Mouse (Mus musculus) small intestine, adult 2 months (tissue): ENCODE results near the gene Cdkn1b. TPM values are rescaled to one million over a fixed set of nuclear protein-coding genes. Genes with fewer than 3 reads are reported as not detected.

ENCODE experiments used
- H3K27ac ChIP-seq: fragments of 200-500 bp; 2 replicates; pipeline ENCODE4 v1.5.1; 2012; ENCODE audit warnings: low read depth, low read length, control low read depth, inconsistent platforms; ENCODE audit not compliant: insufficient read depth
- H3K27me3 ChIP-seq: fragments of 200-500 bp; 2 replicates; pipeline ENCODE4 v1.6.1; 2012; ENCODE audit warnings: mild to moderate bottlenecking, moderate library complexity, low read length, inconsistent platforms; ENCODE audit not compliant: control insufficient read depth, insufficient read depth
- H3K36me3 ChIP-seq: fragments of 200-500 bp; 2 replicates; pipeline ENCODE4 v1.6.1; 2012; ENCODE audit warnings: mild to moderate bottlenecking, low read length, control low read depth, inconsistent platforms; ENCODE audit not compliant: control insufficient read depth, insufficient read depth
- H3K4me1 ChIP-seq: fragments of 200-500 bp; 2 replicates; pipeline ENCODE4 v1.6.1; 2012; ENCODE audit warnings: low read length, inconsistent platforms, mixed read lengths; ENCODE audit not compliant: control insufficient read depth, insufficient read depth, insufficient read length
- H3K4me3 ChIP-seq: fragments of 200-500 bp; 2 replicates; pipeline ENCODE4 v1.5.1; 2012; ENCODE audit warnings: low read depth, mild to moderate bottlenecking, control low read depth, inconsistent platforms, low read length, moderate library complexity
- CTCF ChIP-seq: fragments of 200-500 bp; IDR thresholded peaks from 2 replicates; pipeline ENCODE4 v1.5.1; 2012; ENCODE audit warnings: low read depth, mild to moderate bottlenecking, control low read depth, inconsistent platforms, low read length, moderate library complexity, mixed read lengths; ENCODE audit not compliant: insufficient replicate concordance, insufficient read length; ENCODE audit errors: extremely low read depth
- POLR2A ChIP-seq: fragments of 200-500 bp; IDR thresholded peaks from 2 replicates; pipeline ENCODE4 v1.6.1; 2012; ENCODE audit warnings: low read depth, mild to moderate bottlenecking, control low read depth, inconsistent platforms, low read length, moderate library complexity
- WGBS: fragments of 180-500 bp; shearing (Covaris S2); methylation state at CpG from one replicate; pipeline ENCODE4 v1.1.7; 2018; 5-methylcytosine and 5-hydroxymethylcytosine counted together
- polyA plus RNA-seq: library from polyadenylated mRNA; depleted of rRNA; stranded (reverse); fragments of >200 nt; gene quantifications from 2 replicates; pipeline ENCODE4 v1.2.3, GENCODE M21; 2012

Cdkn1b gene
- polyA plus RNA-seq, 1 experiment, result 16.3 TPM

DNA sequence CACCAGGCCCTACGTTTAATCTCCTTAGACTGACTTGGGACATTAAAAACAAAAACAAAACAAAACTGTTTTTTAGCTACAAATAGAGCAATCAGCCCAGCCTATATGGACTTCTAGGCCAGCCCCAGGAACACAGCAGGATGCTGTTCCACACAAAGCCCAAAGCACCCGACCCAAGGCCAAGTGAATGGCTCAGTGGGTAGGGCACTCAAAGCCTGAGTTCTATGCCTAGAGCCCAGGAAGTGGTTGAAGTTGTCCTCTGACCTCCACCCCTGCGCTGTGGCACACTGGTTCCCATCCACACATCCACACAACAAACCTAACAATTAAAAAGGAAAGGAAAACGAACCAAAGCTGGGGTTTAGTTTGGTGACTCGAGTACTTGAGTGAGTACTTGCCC is 41.1 kb downstream of the Cdkn1b start:
- TF ChIP-seq CTCF, result no peak
- no peak for TF ChIP-seq POLR2A

DNA sequence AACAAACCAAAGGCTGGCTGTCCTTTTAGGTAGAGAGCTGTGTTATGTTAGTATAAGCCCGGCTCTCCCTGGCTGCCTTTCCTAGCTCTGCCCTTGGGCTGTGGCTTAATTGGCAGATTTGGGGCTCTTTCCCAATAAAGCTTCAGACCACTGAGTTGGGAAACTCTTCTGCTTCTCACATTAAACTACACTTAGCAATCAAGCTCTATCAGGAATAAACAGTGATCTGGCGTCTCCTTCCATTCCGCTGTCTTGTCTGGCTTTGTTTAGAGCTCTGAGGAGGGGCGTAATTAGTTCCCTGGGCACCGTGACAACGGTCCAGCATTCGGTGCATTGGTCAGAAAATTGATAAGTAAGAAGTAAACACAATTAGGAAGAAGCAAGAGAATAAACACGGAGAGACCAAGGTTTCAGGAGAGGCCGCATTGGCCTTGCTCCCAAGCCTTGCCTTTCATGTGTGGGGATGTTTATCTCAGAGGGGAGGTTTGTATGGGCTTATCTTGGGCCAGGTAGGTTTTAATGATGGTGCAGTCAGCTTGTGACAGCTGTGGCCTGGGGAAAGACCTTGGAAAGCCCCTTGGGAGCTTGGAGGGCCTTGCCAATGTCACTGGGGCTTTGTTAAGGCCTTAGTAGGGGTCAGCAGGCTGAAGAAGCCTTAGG is 41.8 kb downstream of the Cdkn1b start:
- 56% methylated on average over 9 of the region's 9 CpGs for WGBS
- H3K4me1 ChIP-seq, result no peaks in the 10 kb centered on the region
- TF ChIP-seq POLR2A, result no peak
- TF ChIP-seq CTCF, result no peak
- H3K27ac ChIP-seq, result no peak overlapping the region
- H3K36me3 ChIP-seq, result no peaks in the 10 kb centered on the region
- no peak overlapping the region for H3K4me3 ChIP-seq
- no peaks in the 10 kb centered on the region for H3K27me3 ChIP-seq

More for the DNA sequence above, 41.1 kb downstream of the Cdkn1b start:
- no peak overlapping the region for H3K4me3 ChIP-seq
- 77% methylated on average over 5 of the region's 5 CpGs for WGBS
- H3K27ac ChIP-seq, result no peak overlapping the region
- H3K27me3 ChIP-seq, result no peaks in the 10 kb centered on the region
- H3K4me1 ChIP-seq, result no peaks in the 10 kb centered on the region
- no peaks in the 10 kb centered on the region for H3K36me3 ChIP-seq

DNA sequence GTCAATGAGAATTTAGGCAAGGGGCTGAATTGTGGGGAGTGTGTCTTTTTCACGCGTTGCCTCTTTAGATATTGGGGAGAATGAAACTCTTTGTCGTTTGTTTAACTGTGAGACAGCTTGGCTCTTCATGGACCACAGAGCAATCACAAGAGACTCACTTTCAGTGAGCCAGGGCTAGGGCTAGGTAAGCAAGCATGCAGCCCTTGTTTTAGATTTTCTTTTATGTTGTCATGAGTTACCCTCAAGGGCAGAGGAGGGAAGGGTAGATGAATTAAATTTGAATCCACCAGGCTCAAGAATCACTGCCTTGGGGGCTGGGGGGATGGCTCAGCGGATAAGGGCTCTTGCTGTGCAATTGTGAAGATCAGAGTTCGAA is 42.3 kb downstream of the Cdkn1b start:
- TF ChIP-seq CTCF (no peak), POLR2A (no peak)

DNA sequence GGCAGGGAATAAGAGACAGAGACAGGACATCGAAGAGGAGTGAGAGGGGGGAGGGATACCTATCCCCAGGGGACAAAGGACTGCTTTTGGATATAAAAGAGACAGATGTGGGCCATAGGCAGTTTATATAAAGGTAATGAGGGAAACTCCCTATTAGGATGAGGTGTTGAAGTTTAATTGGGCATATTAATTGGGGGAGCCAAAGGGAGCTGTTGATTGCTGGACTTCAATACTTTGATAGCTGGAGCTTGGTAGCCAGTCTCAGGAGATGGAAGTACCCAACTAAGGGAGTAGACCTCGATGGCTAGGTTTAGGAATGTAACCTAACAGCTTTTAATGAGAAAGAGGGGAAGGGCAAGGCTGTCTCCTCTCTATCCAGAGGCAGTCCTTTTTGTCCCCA is 43.7 kb downstream of the Cdkn1b start:
- WGBS, result 68% methylated on average over 2 of the region's 2 CpGs
- TF ChIP-seq CTCF (no peak), POLR2A (no peak)
- H3K27ac ChIP-seq, result no peak overlapping the region
- H3K27me3 ChIP-seq, result no peaks in the 10 kb centered on the region
- H3K4me1 ChIP-seq, result no peaks in the 10 kb centered on the region
- no peak overlapping the region for H3K4me3 ChIP-seq
- H3K36me3 ChIP-seq, result no peaks in the 10 kb centered on the region

More for the DNA sequence above, 42.3 kb downstream of the Cdkn1b start:
- Histone ChIP-seq H3K4me1 (no peaks in the 10 kb centered on the region), H3K27ac (no peak overlapping the region), H3K27me3 (no peaks in the 10 kb centered on the region), H3K36me3 (no peaks in the 10 kb centered on the region), H3K4me3 (no peak overlapping the region)
- 80% methylated on average over 5 of the region's 5 CpGs for WGBS

DNA sequence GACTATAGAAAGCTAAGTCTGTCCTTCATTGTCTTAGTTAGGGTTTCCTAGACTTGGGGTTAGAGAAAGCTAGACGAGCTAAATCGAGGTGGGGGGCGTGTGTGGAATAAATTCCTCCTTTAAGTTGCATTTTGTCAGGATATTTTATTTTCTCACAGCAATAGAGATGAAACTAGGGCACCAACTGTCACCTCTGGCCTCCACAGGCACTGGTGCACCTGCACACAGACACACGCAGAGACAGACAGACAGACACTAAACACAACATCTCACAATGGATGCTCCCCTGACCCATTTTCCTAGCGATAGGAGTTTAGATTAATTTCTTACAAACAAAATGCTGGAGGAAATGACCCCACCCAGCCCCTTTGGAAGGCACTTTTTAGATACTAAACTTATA is 46.5 kb downstream of the Cdkn1b start:
- Histone ChIP-seq H3K4me1 (peaks cover 2% of the 10 kb centered on the region; the same call in 1 of the 2 replicates), H3K36me3 (no peaks in the 10 kb centered on the region), H3K27ac (no peak overlapping the region), H3K27me3 (no peaks in the 10 kb centered on the region), H3K4me3 (no peak overlapping the region)
- TF ChIP-seq POLR2A (no peak), CTCF (no peak)
- WGBS, result 90% methylated on average over 5 of the region's 5 CpGs

DNA sequence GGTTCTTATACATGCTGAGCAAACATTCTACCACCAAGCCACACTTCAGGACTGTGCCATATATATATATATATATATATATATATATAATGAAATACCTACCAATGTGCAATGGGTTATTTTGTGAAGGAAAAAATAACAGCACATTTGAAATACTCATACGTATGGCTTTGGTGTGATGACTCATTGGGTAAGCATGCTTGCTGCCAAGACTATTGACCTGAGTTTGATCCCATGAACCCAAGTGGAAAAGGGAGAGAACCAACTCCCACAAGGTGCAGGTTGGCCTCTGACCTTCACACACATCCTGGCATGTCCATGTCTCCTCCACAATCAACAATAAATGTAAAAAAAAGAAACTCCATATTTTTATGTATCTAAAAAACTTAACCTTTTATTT is 48.1 kb downstream of the Cdkn1b start:
- 8% methylated on average over 1 of the region's 1 CpGs for WGBS
- TF ChIP-seq CTCF (no peak), POLR2A (no peak)

DNA sequence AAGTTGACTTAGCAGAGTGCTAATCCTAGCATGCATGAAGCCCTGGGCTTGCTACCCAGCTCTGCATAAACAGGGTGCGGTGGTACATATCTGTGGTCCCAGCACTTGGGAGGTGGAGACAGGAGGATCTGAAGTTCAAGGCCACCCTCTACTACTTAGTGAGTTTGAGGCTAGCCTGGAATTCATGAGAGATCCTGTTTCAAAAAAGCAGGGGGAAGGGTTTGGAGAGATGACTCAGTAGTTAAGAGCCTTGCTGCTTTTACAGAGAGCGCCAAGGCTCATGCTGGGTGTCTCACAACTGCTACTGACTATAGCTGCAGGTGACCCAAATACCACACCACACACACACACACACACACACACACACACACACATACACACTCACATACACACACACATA is 49.3 kb downstream of the Cdkn1b start:
- no peaks in the 10 kb centered on the region for H3K27me3 ChIP-seq
- WGBS, result 96% methylated on average over 2 of the region's 2 CpGs
- H3K4me1 ChIP-seq, result peaks cover 4% of the 10 kb centered on the region; the same call in 1 of the 2 replicates
- H3K36me3 ChIP-seq, result no peaks in the 10 kb centered on the region
- no peak overlapping the region for H3K4me3 ChIP-seq
- TF ChIP-seq POLR2A (no peak), CTCF (no peak)
- no peak overlapping the region for H3K27ac ChIP-seq

More for the DNA sequence above, 48.1 kb downstream of the Cdkn1b start:
- peaks cover 4% of the 10 kb centered on the region; the same call in 1 of the 2 replicates for H3K4me1 ChIP-seq
- H3K27me3 ChIP-seq, result no peaks in the 10 kb centered on the region
- H3K4me3 ChIP-seq, result no peak overlapping the region
- H3K27ac ChIP-seq, result no peak overlapping the region
- H3K36me3 ChIP-seq, result no peaks in the 10 kb centered on the region
